Comparison of ENCODE assay signal across 8 mouse cellular contexts in genomic region chr9:40241951-40242888, GRCm38 (mm10). TPM values are rescaled to one million over a fixed set of nuclear protein-coding genes. Genes with fewer than 3 reads are reported as not detected.
DNase-seq lines count a peak whose midpoint lies in the region; ATAC-seq lines count a peak whose summit lies in the region.

No protein-coding gene starts in this region.

- H3K4me3 ChIP-seq in liver, embryonic 13.5 days (replicated peaks), result peak overlapping the region; percentile 33

- WGBS in liver, embryonic 13.5 days (ENCODE audit: insufficient replicate concordance), result 45% methylated on average over 13 of the region's 13 CpGs

- H3K9ac ChIP-seq in liver, embryonic 13.5 days, result no peak overlapping the region

- no peaks in the 10 kb centered on the region for H3K4me1 ChIP-seq in liver, embryonic 13.5 days (replicated peaks)

- H3K27me3 ChIP-seq in liver, embryonic 13.5 days, result peaks cover 20% of the 10 kb centered on the region

- peak overlapping the region; percentile 59 for H3K4me2 ChIP-seq in liver, embryonic 13.5 days

- peak; percentile 5 to 18 for DNase-seq in cerebellum, adult 18-20 months
- DNase-seq in cerebellum, adult 8-10 months, result no peak
- peak; percentile 11 for DNase-seq in cerebellum, adult 9-11 months
- peak; percentile 15 to 22 for DNase-seq in frontal cortex, postnatal 25 days (ENCODE audit: low spot score in 2 of 2)
- DNase-seq in kidney, postnatal 4 days, result peak; percentile 7 to 15
- no peak for DNase-seq in liver, embryonic 13.5 days
- DNase-seq in right cerebral cortex, postnatal 10 days (ENCODE audit: low spot score in 2 of 2), result peak; percentile 56 to 83
- DNase-seq in thymus, postnatal 14 days, result no peak

- no peaks in the 10 kb centered on the region for H3K9me3 ChIP-seq in liver, embryonic 13.5 days (replicated peaks)

- no peak overlapping the region for H3K27ac ChIP-seq in liver, embryonic 13.5 days

- H3K36me3 ChIP-seq in liver, embryonic 13.5 days, result no peaks in the 10 kb centered on the region

- no peak for ATAC-seq in liver, embryonic 13.5 days (ENCODE audit: low read depth)

RNA-seq across cellular contexts. Expression of gene Scn3b, which starts 26.8 kb away (rescaled TPM):
- 0.30 and 0.41 TPM in 2 replicates for polyA plus RNA-seq in liver, embryonic 13.5 days (2015; fragmentation: Nextera tagmentation; extraction: Ambion mirVana)

RNA-seq across cellular contexts. Expression of gene Zfp202, which starts 50.1 kb away (rescaled TPM):
- 0.93 and 0.97 TPM in 2 replicates for polyA plus RNA-seq in liver, embryonic 13.5 days (2015; fragmentation: Nextera tagmentation; extraction: Ambion mirVana)

Comparison
In these comparisons a context has a peak if more than half of its experiments do, and no peak if none do; other contexts are left out.
1. DNase-seq: peak in cerebellum, adult 18-20 months (2 of 2), cerebellum, adult 9-11 months (single experiment), frontal cortex, postnatal 25 days (2 of 2), kidney, postnatal 4 days (2 of 2) and right cerebral cortex, postnatal 10 days (2 of 2); none in cerebellum, adult 8-10 months (single experiment), liver, embryonic 13.5 days (single experiment) and thymus, postnatal 14 days (single experiment).